Mouse (Mus musculus) R1 (cell line): ENCODE measurements around the gene Orai2.
A peak's percentile ranks its signal among the peaks of the same experiment; 100 is the strongest.
"Not testable (repeated sequence)": the region's sequence is repeated elsewhere in the genome, so short reads cannot be mapped to it uniquely, and the experiment has no call there.

ENCODE experiments used
- DNase-seq: peaks from one replicate; pipeline ENCODE4 v3.0.0-alpha.2; 2018; ENCODE audit warnings: low read depth, low spot score

Gene Orai2

DNA sequence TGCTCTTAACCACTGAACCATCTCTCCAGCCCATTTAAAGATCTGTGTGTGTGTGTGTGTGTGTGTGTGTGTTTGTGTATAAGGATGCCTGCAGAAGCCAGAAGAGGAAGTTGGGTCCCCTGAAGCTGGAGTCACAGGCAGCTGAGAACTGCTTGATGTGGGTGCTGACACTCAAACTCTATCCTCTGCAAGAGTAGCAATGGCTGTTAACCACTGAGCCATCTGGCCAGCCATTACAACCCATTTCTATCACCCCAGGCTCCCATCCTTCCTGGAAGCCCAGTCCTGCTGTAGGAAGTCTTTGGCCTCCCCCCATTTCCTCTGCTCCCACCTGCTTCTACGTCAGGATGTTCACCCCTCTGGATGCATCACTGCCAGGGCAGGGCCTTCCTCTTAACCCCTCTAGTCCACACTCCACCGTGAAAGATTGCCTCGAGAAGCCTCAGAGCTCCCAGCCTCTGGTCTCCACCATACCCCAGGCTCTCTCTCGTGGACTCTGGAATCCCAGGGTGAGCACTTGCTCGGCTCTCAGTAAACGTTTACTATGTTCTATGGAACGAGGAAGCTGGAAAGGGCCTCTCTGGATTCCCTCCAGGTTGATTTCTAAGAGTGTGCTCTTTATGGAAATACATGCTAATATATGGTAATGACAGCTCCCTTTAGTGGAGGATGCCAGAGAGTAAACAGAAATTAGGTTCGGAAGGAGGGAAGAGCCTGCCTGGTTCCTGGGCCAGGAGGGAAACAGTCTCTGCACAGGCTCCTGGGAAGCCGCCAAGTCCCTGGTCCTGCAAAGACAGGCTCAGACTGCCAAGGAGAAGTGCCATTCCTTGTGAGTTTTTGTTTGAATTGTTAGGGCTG is 3.3 kb upstream of the Orai2 start:
- no peak for DNase-seq

DNA sequence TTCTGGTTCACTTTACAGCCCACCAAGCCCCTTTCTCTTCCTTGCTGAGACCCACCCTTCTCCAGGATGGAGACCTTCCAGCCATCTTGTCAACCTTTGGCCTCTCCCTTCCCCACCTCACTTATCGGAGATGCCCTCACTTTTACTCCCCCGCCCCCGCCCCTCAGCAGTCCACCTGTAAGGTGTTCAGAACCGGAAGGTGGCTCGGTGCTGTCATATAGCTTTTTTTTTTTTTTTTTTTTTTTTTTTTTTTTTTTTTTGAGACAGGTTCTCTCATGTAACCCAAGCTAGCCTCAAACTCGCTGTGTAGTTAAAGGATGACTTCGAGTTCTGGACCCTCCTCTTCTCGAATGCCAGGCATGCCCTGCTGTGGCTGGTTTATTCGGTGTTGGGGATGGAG is 2.4 kb upstream of the Orai2 start:
- no peak for DNase-seq

DNA sequence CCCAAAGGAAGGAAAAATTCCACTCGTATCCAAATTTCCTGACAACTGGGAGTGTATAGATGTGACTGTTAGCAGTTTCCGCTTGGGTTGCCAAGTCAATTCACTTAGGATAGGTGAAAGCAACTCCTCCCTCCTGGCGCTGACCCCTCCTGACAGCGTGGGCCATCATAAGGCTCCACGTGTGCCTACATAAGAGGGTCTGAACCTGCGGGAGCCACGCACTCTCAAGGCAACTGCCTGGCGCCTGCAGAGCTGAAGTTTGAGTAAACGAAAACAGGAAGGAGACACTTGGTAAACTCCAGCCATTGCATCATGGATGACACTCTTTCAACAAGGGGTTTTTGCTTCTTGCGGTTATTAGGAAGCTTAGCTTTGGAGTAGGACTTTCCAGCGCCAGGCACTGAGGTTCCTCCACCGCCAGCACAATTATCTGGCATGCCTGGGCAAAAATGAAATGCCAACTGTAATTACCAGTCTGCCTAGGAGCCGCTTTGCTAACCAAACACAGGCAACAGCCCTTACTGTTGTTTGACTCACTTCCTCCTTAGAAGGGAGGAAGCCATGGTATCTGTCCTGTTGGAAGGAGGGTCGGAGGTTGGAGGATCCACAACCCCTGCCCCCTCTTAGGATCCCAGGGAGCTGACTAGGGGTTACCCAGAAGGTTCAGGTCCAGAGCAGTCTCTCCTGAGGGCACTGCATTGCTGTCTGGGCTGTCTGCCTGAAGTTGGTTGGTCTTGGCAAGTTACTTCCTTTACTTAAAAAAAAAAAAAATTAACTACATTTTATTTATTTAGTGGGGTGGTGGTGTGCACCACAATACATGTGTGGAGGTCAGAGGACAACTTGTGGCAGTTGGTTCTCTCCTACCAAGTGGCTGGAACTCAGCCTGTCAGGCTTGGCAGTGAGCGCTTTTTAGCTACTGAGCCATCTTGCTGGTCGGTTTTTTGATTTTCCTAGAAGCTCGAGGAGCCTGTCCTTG is 1.1 kb upstream of the Orai2 start:
- DNase-seq = no peak

- DNase-seq = no peak
These were observed 644 bp downstream of the Orai2 start for GRCm38 (mm10) chr5:136169626-136170511.

DNA sequence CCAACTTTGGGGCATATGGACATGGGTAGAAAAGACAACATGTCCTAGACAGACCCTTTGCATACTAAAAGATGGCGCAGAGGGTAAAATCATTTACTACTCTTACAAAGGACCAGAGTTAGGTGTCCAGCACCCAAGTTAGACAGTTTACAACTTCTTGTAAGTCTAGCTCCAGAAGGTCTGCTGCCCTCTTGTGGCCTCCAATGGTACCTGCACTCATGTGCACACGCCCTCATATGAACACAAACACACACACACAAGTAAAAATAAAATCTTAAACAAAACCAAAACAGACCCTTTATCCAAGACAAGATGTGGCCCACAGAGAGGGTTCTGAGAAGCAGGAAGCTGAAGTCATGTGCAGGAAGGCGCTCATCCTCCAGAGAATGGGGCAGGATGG is 2.4 kb downstream of the Orai2 start:
- peak; percentile 52 for DNase-seq

- no peak for DNase-seq
These were observed 3.2 kb downstream of the Orai2 start for GRCm38 (mm10) chr5:136167296-136167695.

GRCm38 (mm10) chr5:136165246-136165645 is 5.3 kb downstream of the Orai2 start:
- no peak for DNase-seq

- DNase-seq = no peak
These were observed 6.6 kb downstream of the Orai2 start for GRCm38 (mm10) chr5:136163807-136164474.

- DNase-seq = not testable (repeated sequence)
These were observed 10.4 kb downstream of the Orai2 start for GRCm38 (mm10) chr5:136160084-136160483.

DNA sequence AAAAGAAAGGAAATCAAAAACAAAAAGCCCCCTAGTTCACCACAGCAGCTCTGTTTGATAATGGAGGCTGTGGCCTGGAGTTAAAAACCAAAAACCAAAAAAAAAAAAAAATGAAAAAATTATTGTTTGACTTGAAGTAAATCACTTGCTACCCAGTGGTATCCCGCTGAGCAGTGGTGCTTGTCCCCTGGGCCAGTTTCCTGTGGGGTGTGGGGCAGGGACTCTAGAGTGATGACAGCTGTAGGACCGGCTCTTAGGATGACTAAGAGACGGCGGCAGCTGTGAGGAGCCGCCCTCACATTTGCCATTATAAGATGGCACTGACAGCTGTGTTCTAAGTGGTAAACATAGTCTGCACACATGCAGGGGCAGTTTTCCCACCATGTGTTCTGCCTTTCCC is 15.1 kb downstream of the Orai2 start:
- no peak for DNase-seq

DNA sequence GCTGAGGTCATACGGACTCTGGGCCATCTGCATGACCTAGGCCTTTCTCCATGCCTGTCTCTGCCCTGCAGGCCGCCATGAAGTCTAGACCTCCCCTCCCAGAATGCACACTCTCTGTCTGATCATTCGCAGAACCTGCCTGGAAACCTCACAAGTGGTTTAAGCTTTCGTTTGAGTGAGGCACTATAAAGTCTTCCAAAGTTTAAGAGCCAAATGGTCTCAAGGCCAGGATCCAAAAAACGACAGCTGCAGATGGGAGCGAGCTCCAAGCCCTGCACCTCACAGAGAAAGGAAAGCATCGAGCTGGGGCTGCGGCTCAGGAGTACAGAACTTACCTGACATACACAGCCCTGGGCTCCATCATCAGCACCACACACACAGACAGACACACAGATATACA is 18.1 kb downstream of the Orai2 start:
- no peak for DNase-seq

- not testable (repeated sequence) for DNase-seq
These were observed 21.4 kb downstream of the Orai2 start for GRCm38 (mm10) chr5:136149134-136149576.

DNA sequence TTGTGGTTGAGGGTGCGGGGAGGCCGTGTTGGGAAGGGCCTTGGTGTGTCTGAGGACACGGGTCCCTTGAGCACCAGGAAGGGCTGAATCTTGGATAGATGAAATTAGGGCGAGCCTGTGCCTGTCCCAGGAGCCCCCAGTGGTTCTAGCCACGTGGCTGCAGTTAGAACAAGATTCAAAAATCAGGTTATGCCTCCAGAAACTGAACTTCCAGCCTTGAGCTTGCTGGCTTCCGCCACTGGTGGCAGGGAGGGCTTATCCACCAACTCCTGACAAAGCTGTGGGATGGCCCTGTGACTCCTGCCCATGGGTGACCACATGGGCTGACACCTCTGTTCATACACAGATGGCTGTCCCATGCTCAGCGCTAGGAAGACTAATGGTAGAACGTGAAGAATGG is 22.8 kb downstream of the Orai2 start:
- no peak for DNase-seq

DNA sequence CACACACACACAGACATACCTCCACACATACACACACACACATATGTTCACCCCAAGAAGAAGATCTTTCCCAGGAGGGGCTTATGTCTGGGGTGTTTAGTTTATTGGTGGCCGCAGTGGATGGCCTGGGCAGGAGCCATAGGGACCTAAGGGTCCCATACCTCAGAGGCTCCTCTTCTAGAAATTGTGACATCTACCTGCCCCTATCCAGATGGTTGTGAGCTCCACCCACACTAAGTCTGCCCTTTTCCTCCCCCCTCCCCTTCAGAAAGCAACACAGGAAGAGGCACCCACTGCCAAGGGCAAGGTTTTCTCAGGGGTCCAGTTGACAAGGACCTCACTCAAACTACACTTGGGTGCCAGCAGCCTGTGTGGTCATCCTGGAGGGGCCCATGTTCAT is 23.6 kb downstream of the Orai2 start:
- DNase-seq = no peak

- no peak for DNase-seq
These were observed 25.7 kb downstream of the Orai2 start for GRCm38 (mm10) chr5:136144606-136145430.

DNA sequence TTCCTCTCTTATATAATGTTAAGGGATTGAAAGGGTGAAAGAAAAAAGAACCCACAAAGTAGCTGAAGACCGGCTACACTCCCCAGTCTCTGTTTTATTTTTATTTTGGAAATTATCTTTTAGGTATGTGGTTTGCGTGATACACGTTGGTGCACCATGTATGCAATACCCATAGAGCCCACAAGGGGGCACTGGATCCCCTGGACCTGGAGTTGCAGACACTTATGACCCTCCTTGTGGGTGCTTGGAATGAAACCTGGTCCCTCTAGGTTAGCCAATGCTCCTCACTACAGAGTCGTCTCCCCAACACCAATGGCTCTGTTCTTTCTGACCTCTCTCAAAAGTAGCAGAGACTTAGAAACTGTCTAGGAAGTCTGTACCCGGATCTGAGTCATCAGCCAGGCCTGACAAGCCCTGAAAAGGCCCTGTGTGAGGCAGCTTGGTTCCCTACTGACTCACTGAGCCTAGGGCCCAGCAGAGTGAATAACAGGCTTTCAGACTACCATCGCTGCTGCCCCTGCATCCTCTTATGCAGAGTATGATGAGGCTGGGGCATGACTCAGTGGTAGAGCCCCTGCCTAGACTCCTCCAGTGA is 27.3 kb downstream of the Orai2 start:
- DNase-seq = peak; percentile 77

GRCm38 (mm10) chr5:136142746-136143145 is 27.8 kb downstream of the Orai2 start:
- DNase-seq = peak; percentile 69

GRCm38 (mm10) chr5:136140057-136140482 is 30.4 kb downstream of the Orai2 start:
- no peak for DNase-seq

DNA sequence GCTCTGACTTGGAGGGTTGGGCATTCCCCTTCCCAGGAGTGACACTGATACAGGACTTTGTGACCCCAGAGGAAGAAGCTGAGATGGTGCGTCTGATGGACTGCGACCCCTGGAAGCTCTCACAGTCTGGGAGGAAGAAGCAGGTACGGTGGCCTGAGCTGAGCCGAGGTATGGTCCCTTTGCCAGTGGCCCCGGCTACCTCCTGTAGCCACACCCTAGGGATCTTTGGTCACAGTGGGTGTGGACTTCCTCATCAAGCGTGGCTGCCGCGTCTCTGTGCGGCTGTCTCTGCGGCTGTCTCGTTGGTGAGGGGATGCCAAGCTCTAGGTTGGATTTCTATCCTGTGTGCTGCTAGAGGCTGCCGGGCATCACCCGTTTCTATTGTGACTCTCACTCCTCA is 31.1 kb downstream of the Orai2 start:
- no peak for DNase-seq
